Mouse (Mus musculus) heart, postnatal 14 days (tissue): Measurements from ENCODE around the gene Milr1. TPM values are rescaled to one million over a fixed set of nuclear protein-coding genes. Genes with fewer than 3 reads are reported as not detected.
A peak's percentile ranks its signal among the peaks of the same experiment; 100 is the strongest.
"Not testable (repeated sequence)": the region's sequence is repeated elsewhere in the genome, so short reads cannot be mapped to it uniquely, and the experiment has no call there.

Source experiments
- DNase-seq, 2 experiments: peaks; one replicate each; pipeline ENCODE4 v3.0.0; 2021 to 2022
- intact Hi-C: fragments of 180-260 bp; cut with DNase I; formaldehyde crosslinking; loops from one replicate; pipeline ENCODE4 v1.15.1; 2025
- total RNA-seq, 2 experiments: library from RNA; stranded (reverse); gene quantifications; 2 replicates each; pipeline ENCODE4 v1.2.3; 2021

Milr1 gene
- total RNA-seq, 2 experiments from 2014 or later: 1.3 to 1.4 TPM

GRCm38 (mm10) chr11:106728402-106729366, 22.3 kb upstream of the Milr1 start:
- intact Hi-C loops: no loop called here

GRCm38 (mm10) chr11:106729656-106730055, 21.4 kb upstream of the Milr1 start:
- intact Hi-C loops: no loop called here
- DNase-seq: no peak

More at GRCm38 (mm10) chr11:106728402-106729366, 22.3 kb upstream of the Milr1 start:
- DNase-seq: no peak

- DNase-seq: no peak
Observed at GRCm38 (mm10) chr11:106730714-106731113, 20.3 kb upstream of the Milr1 start.

GRCm38 (mm10) chr11:106736614-106737013, 14.4 kb upstream of the Milr1 start:
- peak in 1 of 2 experiments; percentile 14 for DNase-seq
- intact Hi-C loops: no loop called here

More at GRCm38 (mm10) chr11:106730714-106731113, 20.3 kb upstream of the Milr1 start:
- intact Hi-C loops: no loop called here

GRCm38 (mm10) chr11:106737178-106737621, 13.8 kb upstream of the Milr1 start:
- peak; percentile 53 to 58 for DNase-seq
- intact Hi-C loops: no loop called here

GRCm38 (mm10) chr11:106739116-106739515, 11.9 kb upstream of the Milr1 start:
- intact Hi-C loops: loop anchor here (2.0 kb wide), 1 partner anchor 60 kb away; no protein-coding TSS in a partner anchor
- no peak for DNase-seq

GRCm38 (mm10) chr11:106740724-106741123, 10.3 kb upstream of the Milr1 start:
- intact Hi-C loops: not testable (repeated sequence)

GRCm38 (mm10) chr11:106741232-106741631, 9.8 kb upstream of the Milr1 start:
- no peak for DNase-seq
- intact Hi-C loops: no loop called here

More at GRCm38 (mm10) chr11:106740724-106741123, 10.3 kb upstream of the Milr1 start:
- not testable (repeated sequence) for DNase-seq

- intact Hi-C loops: loop anchor here (1.0 kb wide), 1 partner anchor 94 kb away; no protein-coding TSS in a partner anchor
- no peak for DNase-seq
Observed at GRCm38 (mm10) chr11:106741826-106742225, 9.2 kb upstream of the Milr1 start.

- no peak for DNase-seq
- intact Hi-C loops: loop anchor here (1.0 kb wide), 1 partner anchor 94 kb away; no protein-coding TSS in a partner anchor
Observed at GRCm38 (mm10) chr11:106742388-106742841, 8.6 kb upstream of the Milr1 start.

- intact Hi-C loops: loop anchor here (5.0 kb wide), 1 partner anchor 243 kb away; no protein-coding TSS in a partner anchor
- no peak for DNase-seq
Observed at GRCm38 (mm10) chr11:106744949-106745348, 6.1 kb upstream of the Milr1 start.

GRCm38 (mm10) chr11:106749557-106750120, 1.4 kb upstream of the Milr1 start:
- not testable (repeated sequence) for DNase-seq
- intact Hi-C loops: loop anchor here (5.0 kb wide), 2 partner anchors 247 to 332 kb away; no protein-coding TSS in a partner anchor

GRCm38 (mm10) chr11:106750121-106750751, 790 bp upstream of the Milr1 start, which contains the start of gene Pecam1:
TSS of gene Pecam1 (minus strand) at chr11:106750628.
- intact Hi-C loops: loop anchor here (5.0 kb wide), 1 partner anchor 333 kb away; no protein-coding TSS in a partner anchor

GRCm38 (mm10) chr11:106752103-106752502, 1.1 kb downstream of the Milr1 start:
- DNase-seq: no peak
- intact Hi-C loops: loop anchor here (5.0 kb wide), 1 partner anchor 335 kb away; no protein-coding TSS in a partner anchor

More at GRCm38 (mm10) chr11:106750121-106750751, 790 bp upstream of the Milr1 start, which contains the start of gene Pecam1:
- DNase-seq: no peak

- DNase-seq: no peak
- intact Hi-C loops: loop anchor here (5.0 kb wide), 1 partner anchor 336 kb away; no protein-coding TSS in a partner anchor
Observed at GRCm38 (mm10) chr11:106753314-106753713, 2.3 kb downstream of the Milr1 start.

- intact Hi-C loops: no loop called here
- no peak for DNase-seq
Observed at GRCm38 (mm10) chr11:106755583-106755982, 4.6 kb downstream of the Milr1 start.

GRCm38 (mm10) chr11:106759028-106759427, 8.0 kb downstream of the Milr1 start:
- DNase-seq: no peak
- intact Hi-C loops: no loop called here

- DNase-seq: no peak
- intact Hi-C loops: no loop called here
Observed at GRCm38 (mm10) chr11:106760511-106760910, 9.5 kb downstream of the Milr1 start.

- intact Hi-C loops: no loop called here
- DNase-seq: peak; percentile 30 to 46
Observed at GRCm38 (mm10) chr11:106762139-106762799, 11.2 kb downstream of the Milr1 start.
